Mouse (Mus musculus): Measurements from ENCODE around the gene Pitpnm2. TPM values are rescaled to one million over a fixed set of nuclear protein-coding genes. Genes with fewer than 3 reads are reported as not detected.

Pitpnm2 gene
- 89.3 TPM for total RNA-seq (2023)

GRCm38 (mm10) chr5:124249614-124250591 is at the start of gene Pitpnm2:
Pitpnm2 (minus strand) TSS chr5:124249760.

GRCm38 (mm10) chr5:124115990-124116845 is 133.3 kb downstream of the Pitpnm2 start, which contains the start of gene Arl6ip4:
Arl6ip4 (plus strand) TSS chr5:124116089.

GRCm38 (mm10) chr5:124111742-124112497 is 137.6 kb downstream of the Pitpnm2 start, which contains the start of gene Ogfod2:
Ogfod2 (plus strand) TSS chr5:124112297.

GRCm38 (mm10) chr5:124095596-124096232 is 153.8 kb downstream of the Pitpnm2 start, which contains the start of gene Abcb9:
Abcb9 (minus strand) TSS chr5:124095798.

Other genes starting within 250 kb of the Pitpnm2 start
- gene Vps37b, start 217.5 kb downstream of the Pitpnm2 start, total RNA-seq (2023) = 1,721 TPM
- 25.2 TPM for gene Abcb9, start 154.0 kb downstream of the Pitpnm2 start, total RNA-seq (2023)
- 21.0 TPM for gene Ogfod2, start 137.5 kb downstream of the Pitpnm2 start, total RNA-seq (2023)
- gene Arl6ip4, start 133.7 kb downstream of the Pitpnm2 start, total RNA-seq (2023) = 35.2 TPM
- gene Mphosph9, start 78.2 kb upstream of the Pitpnm2 start, total RNA-seq (2023) = 42.6 TPM
- 3.6 TPM for gene 2810006K23Rik, start 78.3 kb upstream of the Pitpnm2 start, total RNA-seq (2023)
- 72.7 TPM for gene Cdk2ap1, start 113.3 kb upstream of the Pitpnm2 start, total RNA-seq (2023)
- 148 TPM for gene Sbno1, start 176.2 kb upstream of the Pitpnm2 start, total RNA-seq (2023)
- gene Kmt5a, start 190.2 kb upstream of the Pitpnm2 start, total RNA-seq (2023) = 46.7 TPM
- 30.9 TPM for gene Rilpl2, start 228.6 kb upstream of the Pitpnm2 start, total RNA-seq (2023)
- gene Snrnp35, start 233.4 kb upstream of the Pitpnm2 start, total RNA-seq (2023) = 7.9 TPM